Mouse (Mus musculus): ENCODE measurements around the gene Git2. TPM values are rescaled to one million over a fixed set of nuclear protein-coding genes. Genes with fewer than 3 reads are reported as not detected.

Git2 gene
- total RNA-seq (2021), result 10 to 100 TPM; 58.3 to 59.1 TPM

DNA sequence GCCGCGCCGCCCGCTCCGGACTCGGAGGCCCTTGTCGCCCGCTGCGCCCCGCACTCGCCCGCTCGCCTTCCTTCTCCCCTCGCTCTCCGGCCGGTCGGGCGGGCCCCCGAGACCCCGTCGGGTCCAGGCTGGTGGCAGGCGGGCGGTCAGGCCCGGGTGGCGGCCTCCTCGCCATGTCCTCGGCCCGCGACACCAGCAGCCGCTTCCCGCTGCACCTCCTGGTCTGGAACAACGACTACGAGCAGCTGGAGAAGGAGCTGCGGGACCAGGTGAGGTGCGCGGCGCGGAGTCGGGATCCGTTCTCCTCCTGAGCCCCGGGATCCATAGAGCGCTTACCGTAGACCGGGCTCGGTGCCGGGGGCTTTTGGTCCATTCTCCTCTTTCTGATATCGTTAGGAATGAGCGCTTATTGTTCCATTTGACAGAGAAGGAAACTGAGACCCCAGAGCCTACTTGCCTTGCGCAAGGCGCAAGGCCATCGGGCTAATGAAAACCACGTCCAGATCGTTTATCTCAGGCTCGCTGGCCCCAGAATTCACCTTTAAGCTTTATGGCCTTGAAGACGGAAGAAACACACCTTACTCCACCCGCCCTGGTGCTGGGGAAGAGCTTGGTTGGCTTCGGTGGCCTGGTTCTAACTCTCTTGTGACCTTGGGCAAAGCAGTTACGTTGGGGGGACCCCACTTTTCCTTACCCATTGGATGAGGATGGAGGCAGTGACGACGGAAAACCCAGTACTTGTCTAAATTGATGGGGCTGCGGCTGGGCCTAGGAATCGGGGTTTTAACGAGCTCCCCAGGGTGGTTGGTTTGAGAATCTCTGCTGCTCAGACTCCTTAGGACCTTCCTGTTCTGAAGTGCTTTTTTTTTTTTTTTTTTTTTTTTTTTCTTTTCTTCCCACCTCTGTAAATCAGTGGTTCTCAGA is at the start of gene Git2:
Gene Git2, minus strand, starts transcription at position 462 of the 924 bp plus-strand sequence.
- intact Hi-C loops (cut with DNase I), result no loop called here
- no peak for DNase-seq

DNA sequence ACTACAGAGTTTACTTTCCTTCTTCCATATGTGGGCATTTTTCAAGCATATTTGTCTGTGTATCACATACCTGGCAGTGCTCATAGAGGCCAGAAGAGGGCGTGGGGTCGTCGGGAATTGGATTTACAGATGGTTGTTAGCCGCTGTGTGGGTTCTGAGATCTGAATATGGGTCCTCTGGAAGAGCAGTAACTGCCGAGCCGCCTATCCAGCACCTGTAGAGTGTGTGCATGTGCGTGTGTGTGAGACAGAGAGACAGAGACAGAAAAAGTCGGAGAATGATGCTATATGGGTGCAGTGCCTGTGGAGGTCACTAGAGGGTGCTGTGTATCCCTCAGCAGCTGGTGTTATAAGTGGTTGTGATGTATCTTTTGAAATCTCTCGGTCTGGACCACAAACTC is 48.9 kb upstream of the Git2 start:
- peak; percentile 43 for DNase-seq
- intact Hi-C loops (cut with DNase I), result loop anchor here (10.0 kb wide), 1 partner anchor 81 kb away; no protein-coding TSS in a partner anchor

DNA sequence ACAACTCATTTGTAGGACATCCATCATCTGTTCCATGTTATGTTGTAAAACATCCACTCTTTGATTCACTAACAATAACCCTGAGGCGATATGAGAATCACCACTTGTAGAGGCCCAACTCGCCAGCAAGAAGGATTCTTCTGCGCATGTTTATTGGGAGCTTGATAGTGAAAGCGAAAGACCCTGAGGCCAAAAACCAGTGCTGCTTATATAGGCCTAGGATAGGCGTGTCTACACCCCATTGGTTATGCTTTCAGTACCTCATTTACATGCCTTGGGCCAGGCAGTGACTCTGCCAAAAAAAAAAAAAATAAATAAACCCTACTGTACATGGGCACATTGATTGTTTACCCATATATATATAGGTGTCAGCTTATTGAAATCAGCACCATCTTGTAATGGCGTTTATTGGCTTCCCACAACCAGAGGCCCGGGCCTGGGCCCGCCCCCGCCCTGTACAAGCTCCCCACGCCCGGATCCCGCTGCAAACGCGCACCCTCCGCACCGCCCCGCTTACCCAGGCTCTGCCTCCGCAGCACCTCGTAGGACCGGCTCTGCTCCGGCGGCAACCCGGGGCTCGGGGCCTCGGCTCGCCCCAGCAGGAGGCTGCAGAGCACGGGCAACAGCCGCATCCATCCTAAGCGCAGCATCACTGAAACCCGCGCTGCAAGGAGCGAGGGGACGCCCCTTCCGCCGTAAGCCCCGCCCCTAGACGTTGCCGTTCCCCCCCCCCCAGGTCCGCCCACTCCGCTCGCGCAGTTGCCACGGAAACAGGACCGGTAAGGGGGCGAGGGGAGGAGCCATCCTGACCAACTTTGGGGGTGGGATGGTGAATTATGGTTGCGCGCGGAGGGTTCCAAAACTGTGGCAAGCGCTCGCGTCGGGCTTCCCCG is 47.7 kb upstream of the Git2 start, which contains the start of gene 1500011B03Rik:
Gene 1500011B03Rik, minus strand, starts transcription at position 673 of the 893 bp plus-strand sequence.
- intact Hi-C loops (cut with DNase I), result loop anchor here (10.0 kb wide), 1 partner anchor 82 kb away; no protein-coding TSS in a partner anchor

DNA sequence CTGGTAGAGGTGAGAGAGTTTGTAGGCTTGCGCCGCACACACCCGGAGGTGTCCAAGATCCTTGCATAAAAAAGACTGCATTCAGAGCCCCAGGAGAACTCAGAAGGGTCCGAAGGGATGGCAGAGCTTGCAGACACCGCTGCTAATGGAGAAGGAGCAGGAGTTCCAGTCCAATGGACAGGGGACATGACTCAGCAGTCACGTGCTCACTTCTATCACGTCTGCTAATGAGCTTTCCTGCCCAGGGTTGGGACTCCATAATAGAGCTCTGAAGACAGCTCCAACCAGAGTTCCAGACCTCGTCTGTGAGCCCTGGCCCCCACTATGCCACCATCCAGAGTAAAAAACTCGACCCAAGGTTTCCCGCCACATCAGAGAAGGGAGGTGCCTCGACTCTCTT is 42.8 kb upstream of the Git2 start:
- no peak for DNase-seq
- intact Hi-C loops (cut with DNase I), result no loop called here

More for the DNA sequence above, 47.7 kb upstream of the Git2 start, which contains the start of gene 1500011B03Rik:
- DNase-seq, result peak; percentile 90

DNA sequence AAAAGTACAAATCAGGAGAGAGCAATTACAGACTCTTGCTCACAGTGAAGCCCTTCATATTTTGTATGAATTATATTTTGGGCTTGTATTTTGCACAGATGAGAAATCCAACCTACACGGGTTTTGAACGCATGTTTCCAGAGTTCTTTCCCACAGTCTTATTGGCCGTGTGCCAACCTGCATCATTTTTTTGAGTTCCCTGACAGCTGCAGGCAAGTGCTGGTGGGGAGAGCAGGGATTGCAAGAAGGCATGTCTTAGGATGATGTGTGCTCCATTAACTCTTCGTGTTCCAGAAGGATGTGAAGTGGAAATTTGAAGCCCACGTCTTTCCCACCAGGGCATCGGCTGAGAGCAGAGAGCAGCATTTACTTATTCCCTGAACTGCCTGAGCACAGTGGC is 41.3 kb upstream of the Git2 start:
- intact Hi-C loops (cut with DNase I), result no loop called here
- DNase-seq, result no peak

DNA sequence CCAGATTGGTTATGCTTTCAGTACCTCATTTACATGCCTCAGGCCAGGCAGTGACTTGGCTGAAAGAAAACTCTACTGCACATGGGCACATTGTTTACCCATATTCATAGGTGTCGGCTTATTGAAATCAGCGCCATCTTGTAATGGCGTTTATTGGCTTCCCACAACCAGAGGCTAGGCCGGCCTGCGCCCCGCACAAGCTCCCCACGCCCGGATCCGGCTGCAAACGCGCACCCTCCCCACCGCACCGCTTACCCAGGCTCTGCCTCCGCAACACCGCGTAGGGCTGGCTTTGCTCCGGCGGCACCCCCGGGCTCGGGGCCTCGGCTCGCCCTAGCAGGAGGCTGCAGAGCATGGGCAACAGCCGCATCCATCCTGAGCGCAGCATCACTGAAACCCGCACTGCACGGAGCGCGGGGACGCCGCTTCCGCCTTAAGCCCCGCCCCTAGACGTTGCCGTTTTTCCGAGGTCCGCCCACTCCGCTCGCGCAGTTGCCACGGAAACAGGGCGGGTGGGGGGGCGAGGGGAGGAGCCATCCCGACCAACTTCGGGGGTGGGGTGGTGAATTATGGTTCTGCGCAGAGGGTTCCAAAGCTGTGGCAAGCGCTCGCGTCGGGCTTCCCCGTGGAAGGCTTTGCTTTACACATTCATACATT is 38.3 kb upstream of the Git2 start:
- DNase-seq, result peak; percentile 93
- intact Hi-C loops (cut with DNase I), result no loop called here

DNA sequence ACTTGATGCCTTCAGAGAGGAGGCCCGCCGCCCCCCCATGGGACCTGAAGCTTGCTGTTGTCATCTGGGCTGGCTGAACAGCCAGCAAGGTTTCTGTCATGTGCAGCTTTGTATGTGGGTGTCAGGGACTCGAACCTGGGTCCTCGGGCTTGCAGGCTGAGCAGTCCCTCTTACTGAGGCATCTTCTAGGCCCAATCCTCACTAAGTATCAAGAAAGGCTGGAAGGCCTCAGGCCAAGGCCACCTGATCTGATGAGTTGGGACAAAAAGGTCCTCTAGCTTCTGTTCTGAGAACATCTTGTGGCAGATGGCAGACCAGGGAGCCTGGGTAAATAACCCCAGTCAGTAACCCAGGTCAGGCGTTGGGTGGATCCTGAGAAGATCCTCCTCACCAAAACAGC is 34.5 kb upstream of the Git2 start:
- intact Hi-C loops (cut with DNase I), result no loop called here
- no peak for DNase-seq

DNA sequence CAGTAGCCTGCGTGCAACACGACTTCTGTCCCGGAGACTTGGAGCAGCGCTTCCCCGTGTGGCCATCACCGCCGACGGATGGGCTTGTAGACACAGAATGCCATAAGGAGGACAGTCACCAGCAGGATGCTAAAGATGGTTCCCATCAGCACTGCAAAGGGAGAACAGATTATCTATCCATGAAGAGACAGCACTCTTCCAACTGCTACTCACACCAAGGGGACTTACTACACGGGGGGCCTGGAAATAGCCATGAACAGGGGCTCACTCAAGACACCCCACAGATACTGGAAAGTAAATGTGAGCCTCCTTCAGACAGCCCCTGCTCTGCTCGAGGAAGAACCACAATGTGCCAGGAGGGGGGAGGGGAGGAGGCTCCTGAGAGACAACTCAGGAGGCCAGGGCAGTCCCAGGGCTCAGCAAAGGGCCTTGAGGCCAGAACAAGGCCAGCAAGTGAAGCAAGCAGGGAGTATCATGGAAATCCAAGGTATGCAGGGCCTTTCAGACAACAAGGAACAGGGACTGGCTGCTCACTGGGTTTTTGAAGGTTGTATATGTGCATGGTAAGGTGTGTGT is 34.0 kb upstream of the Git2 start:
- DNase-seq, result no peak
- intact Hi-C loops (cut with DNase I), result no loop called here

DNA sequence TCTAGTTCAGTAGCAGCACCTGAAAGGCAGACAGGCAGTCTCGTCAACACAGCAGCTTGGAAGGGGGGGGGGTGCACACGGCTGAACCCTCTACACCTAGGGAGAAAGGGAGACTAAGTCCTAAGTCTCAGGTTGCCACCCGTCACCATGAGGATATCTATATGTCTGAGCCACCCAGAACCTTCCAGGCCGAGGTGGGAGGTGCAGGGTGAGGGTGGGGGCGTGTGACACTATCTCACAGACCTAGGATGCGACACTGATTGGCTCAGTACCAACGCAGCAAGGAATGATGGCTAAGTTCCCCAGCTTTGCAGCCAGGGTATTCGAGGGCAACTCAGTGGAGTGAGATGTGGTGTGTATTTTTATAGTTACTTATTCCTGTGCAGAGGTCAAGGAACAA is 33.1 kb upstream of the Git2 start:
- intact Hi-C loops (cut with DNase I), result no loop called here
- no peak for DNase-seq

DNA sequence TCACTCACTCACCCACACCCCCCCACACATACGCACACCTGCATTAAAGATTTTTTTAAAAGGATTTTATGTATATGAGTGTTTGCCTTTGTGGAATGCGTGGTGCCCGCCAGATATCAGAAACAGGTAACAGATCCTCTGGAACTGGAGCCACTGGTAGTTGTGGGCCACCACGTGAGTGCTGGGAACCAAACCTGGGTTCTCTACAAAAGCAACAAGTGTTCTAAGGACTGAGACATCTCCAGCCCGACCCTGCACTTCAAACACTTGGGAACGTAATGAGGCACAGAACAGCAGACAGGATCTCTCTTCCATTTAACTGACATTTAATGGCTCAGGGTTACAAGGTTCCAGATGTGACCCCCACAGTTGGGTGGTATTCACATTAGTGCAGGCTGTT is 32.6 kb upstream of the Git2 start:
- intact Hi-C loops (cut with DNase I), result no loop called here
- no peak for DNase-seq

DNA sequence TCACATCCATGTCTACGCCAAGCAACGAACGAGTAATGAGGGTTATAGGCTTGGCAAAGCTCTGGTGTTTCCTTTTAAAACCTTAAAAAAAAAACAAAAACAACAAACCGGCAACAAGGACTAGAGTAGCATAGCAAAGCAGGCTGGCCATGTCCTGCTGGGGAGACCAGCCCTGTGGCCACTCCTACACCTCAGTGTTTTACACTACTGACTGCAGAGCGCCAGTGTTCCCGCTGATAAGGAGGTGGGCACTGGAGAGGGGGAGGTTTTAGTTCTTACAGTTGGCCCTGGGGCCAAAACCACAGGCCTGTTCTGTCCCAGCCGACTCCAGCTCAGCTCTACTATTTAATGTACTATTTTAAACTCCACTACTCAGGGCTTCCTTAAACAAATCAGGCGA is 32.2 kb upstream of the Git2 start:
- no peak for DNase-seq
- intact Hi-C loops (cut with DNase I), result no loop called here

DNA sequence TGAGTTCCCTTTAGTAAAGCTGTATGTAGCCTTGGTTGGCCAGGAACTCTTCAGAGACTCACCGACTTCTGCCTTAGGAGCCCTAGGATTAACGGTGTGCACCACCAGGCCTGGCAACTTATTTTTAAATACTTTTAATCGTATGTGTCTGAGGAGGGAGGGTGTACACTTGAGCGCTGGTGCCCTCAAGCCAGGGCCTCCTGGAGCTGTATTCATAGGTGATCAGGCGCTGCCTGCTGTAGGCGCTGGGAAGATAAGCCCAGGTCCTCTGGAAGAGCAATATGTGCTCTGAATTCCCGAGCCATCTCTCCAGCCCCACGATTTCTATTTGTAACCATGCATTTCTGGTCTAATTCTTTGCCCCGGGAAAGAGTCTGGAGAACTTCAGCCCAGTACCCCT is 31.7 kb upstream of the Git2 start:
- intact Hi-C loops (cut with DNase I), result no loop called here
- DNase-seq, result no peak

DNA sequence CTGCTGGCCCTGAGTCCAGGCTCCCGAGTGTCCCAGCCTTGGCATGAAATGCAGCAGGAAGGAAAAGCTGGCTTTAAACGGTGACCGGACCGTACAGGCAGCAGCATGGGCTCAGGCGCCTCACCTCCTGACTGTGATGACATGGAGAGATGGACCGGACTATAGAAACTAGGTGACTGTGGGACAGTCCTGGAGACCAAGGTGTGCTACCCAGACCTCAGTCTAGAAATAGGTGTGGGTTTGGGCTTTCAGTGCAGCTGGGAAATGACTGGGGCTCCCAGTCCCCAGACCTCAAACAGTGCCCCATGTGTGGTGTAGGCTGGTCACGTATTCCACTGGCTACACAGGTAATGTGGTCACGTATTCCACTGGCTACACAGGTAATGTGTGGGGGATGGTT is 31.3 kb upstream of the Git2 start:
- DNase-seq, result no peak
- intact Hi-C loops (cut with DNase I), result no loop called here

DNA sequence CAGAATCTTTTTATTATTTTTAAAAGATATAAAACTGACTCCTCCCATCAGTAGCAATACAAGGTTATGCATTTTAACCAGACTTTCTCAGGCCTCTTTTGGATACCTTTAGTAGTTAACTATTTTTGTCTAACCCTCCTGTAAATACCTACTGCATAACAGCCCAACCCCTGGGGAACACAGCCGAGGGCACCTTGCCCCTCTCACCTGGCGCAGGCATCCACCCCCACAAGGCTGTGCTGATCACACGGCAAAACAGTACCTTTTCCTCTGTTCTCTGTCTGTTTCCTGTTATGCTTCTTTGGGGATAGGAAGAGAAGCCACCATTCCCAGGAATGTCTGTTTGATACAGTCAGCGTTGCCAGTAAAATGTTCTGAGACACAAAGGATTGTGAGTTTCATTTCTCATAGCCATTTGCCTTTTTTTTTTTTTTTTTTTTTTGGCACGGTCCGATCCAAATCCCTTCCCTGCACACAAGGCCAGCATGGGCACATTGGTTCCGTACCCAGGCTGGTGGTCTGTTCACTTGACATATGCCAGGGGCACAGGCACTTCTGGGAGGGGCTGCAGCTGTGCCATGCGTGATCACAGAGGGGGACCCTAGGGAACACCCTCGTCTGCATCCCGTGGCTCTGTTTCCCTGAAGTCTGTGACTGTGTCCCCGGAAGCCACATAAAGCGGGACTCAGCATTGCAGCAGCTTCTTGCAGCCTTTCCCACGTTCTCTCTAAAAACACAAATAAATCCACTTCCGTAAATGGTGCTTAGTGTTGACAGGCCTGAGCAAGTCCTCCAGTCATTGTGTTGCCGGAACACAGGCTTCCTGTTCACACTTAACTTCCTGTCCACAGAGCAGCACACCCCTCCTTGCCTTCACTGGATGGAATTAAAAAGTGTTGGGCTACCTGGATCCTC is 30.4 kb upstream of the Git2 start:
- intact Hi-C loops (cut with DNase I), result no loop called here
- DNase-seq, result no peak

DNA sequence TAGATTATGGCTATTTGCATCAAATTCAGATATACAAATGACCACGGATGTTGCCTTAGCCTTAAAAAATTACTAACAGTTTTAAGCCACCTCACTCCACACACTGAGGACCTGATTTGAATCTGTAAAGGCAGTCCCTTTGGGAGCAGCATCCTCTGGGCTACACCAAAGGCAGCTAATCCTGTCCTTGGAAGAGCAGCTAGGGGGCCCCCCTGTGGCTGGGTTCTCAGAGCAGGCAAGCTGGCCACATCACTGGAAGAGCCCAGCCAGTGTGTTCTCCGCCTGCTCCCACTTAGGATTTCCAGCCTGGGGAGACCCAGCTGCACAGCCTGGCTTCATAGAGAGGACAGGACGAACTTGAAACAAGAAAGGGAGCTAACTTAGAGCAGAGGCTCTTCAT is 29.6 kb upstream of the Git2 start:
- peak; percentile 67 for DNase-seq
- intact Hi-C loops (cut with DNase I), result no loop called here

DNA sequence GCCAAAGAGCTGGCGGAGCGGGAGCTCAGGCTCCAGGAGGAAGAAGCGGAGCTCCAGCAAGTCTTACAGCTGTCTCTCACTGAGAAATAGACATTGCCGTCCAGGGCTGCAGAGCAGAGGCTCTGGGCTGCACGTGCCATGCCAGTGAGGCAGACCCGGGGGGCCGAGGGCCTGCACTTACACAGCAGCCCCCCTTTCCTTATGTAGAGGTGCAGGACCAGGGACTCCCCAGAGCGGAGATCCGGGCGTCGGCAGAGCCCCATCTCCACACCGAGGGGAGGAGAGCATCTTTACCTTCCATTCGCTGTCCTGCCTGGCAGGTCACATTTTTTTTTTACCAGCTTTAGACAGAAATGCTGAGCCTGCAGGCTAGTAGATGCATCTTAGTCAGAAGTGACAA is 29.0 kb upstream of the Git2 start:
- no peak for DNase-seq
- intact Hi-C loops (cut with DNase I), result no loop called here

DNA sequence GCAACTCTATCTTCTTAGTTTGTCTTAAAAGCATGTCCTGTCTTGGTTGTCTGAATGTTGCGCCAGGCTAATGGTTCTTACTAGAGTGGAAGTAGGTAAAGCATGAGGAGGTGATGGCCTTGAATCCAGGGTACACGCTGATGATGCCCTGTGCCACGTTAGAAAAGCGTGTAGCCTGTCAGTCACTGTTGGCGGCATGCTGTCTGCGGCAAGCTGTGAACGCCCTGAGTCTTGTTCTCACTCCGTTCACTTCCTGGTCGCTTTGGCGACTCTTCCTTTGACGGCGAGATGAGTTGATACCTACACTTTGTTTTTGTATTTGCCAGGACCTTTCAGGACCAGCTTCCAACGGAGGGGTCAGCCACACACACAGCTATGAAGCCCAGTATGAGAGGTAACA is 27.9 kb upstream of the Git2 start:
- no peak for DNase-seq
- intact Hi-C loops (cut with DNase I), result no loop called here

DNA sequence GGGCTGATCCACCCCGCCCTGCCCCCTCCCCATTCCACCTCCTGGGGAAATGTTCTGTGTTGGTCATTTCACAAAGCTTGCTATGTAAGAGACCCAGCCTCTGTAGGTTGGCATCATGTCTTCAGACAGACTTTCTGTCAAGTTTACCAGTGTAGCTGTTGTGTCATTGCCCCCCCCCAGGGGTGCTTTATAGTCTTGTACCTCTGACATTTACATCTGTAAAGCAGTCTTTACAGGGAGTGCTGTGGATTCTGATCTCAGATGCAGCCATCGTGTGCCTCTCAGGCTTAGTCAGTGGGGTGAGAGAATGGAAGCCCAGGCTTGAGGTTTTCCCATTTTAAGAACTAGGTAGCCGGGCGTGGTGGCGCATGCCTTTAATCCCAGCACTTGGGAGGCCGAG is 26.5 kb upstream of the Git2 start:
- intact Hi-C loops (cut with DNase I), result no loop called here

DNA sequence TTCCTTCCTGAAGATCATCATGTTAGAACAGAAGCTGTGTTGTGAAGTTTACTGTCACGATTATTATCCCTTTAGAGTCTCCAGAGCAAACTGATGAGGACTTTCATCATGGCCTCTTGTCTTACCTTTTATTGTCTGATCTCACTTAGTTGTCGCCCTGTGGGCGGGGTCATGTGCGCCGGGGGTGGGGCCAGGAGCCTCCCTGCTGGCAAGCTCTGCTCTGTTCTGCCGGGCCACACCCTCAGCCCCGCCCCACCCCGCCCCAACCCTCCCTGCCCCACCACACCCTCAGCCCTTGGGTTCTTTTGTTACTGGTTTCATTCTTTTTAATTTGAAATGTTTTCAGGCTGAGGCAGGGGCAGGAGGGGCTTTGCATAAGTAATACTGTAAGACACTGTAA is 25.7 kb upstream of the Git2 start:
- DNase-seq, result no peak
- intact Hi-C loops (cut with DNase I), result no loop called here

More for the DNA sequence above, 26.5 kb upstream of the Git2 start:
- no peak for DNase-seq

DNA sequence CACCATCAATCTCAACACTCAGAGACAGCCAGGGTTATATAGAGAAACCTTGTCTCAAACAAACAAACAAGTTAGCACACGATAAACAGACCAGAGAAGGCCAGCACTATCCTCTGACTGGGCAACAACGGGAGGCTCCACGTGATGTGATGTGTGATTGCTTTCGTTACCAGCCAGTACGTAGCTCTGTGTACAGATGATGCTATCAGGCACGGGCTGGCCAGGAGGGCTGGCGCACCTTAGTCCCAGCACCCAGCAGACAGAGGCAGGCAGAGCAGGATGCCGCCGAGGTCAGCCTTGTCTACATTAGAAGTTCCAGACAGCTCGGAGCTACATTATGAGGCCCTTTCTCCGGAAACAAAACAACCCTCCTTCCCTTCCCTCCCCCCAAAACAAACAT is 24.5 kb upstream of the Git2 start:
- no peak for DNase-seq
- intact Hi-C loops (cut with DNase I), result no loop called here
